Mouse (Mus musculus): ENCODE measurements around the gene Pfn3. TPM values are rescaled to one million over a fixed set of nuclear protein-coding genes. Genes with fewer than 3 reads are reported as not detected.

Gene Pfn3
- polyA plus RNA-seq, 2 experiments = not detected

- H3K4me2 ChIP-seq (ENCODE audit: low read depth) = no peak overlapping the region
- peaks cover 3% of the 10 kb centered on the region in 2 experiments; a peak in 3 of 4 replicates for H3K4me1 ChIP-seq (replicated peaks; ENCODE audit: control insufficient read depth in 2 of 2, insufficient read depth in 2 of 2, low read length in 1 of 2)
- H3K9ac ChIP-seq (replicated peaks) = no peak overlapping the region
- ATAC-seq (ENCODE audit: insufficient read depth) = no peak
- no peak overlapping the region for H3K27ac ChIP-seq
- no peak overlapping the region for H3K4me3 ChIP-seq (ENCODE audit: insufficient read depth in 1 of 2, low read depth in 2 of 2, low read length in 2 of 2)
- no peaks in the 10 kb centered on the region for H3K27me3 ChIP-seq (ENCODE audit: control insufficient read depth, insufficient read depth, low read length)
- WGBS (ENCODE audit: insufficient replicate concordance) = 65% methylated on average over 2 of the region's 2 CpGs
- no peak for DNase-seq (ENCODE audit: low read depth in 3 of 3, low spot score in 3 of 3)
- TF ChIP-seq EP300 (IDR thresholded peaks at IDR 0.05; ENCODE audit: low read depth) = no peak
- TF ChIP-seq CTCF (IDR thresholded peaks at IDR 0.05; ENCODE audit: low read depth) = no peak
- no peaks in the 10 kb centered on the region for H3K9me3 ChIP-seq (ENCODE audit: control insufficient read depth, low read length)
- H3K36me3 ChIP-seq (replicated peaks; ENCODE audit: control insufficient read depth, insufficient read depth, low read depth) = no peaks in the 10 kb centered on the region
Measured at GRCm38 (mm10) chr13:55375877-55376276, 39.2 kb downstream of the Pfn3 start.

- WGBS (ENCODE audit: insufficient replicate concordance) = 53% methylated on average over 6 of the region's 6 CpGs
- Histone ChIP-seq H3K4me2 (ENCODE audit: low read depth) (no peak overlapping the region), H3K27ac (no peak overlapping the region), H3K36me3 (replicated peaks; ENCODE audit: control insufficient read depth, insufficient read depth, low read depth) (no peaks in the 10 kb centered on the region), H3K27me3 (ENCODE audit: control insufficient read depth, insufficient read depth, low read length) (no peaks in the 10 kb centered on the region), H3K4me3 (ENCODE audit: insufficient read depth in 1 of 2, low read depth in 2 of 2, low read length in 2 of 2) (no peak overlapping the region), H3K9ac (replicated peaks) (no peak overlapping the region), H3K9me3 (ENCODE audit: control insufficient read depth, low read length) (no peaks in the 10 kb centered on the region), H3K4me1 (replicated peaks; ENCODE audit: control insufficient read depth in 2 of 2, insufficient read depth in 2 of 2, low read length in 1 of 2) (peaks cover 14 to 17% of the 10 kb centered on the region in 2 experiments)
- no peak for TF ChIP-seq CTCF (IDR thresholded peaks at IDR 0.05; ENCODE audit: low read depth)
- no peak for TF ChIP-seq EP300 (IDR thresholded peaks at IDR 0.05; ENCODE audit: low read depth)
- ATAC-seq (ENCODE audit: insufficient read depth) (no peak), DNase-seq (ENCODE audit: low read depth in 3 of 3, low spot score in 3 of 3) (no peak)
Measured at GRCm38 (mm10) chr13:55374206-55374924, 40.7 kb downstream of the Pfn3 start.

- Histone ChIP-seq H3K36me3 (replicated peaks; ENCODE audit: control insufficient read depth, insufficient read depth, low read depth) (no peaks in the 10 kb centered on the region), H3K9ac (replicated peaks) (no peak overlapping the region), H3K27me3 (ENCODE audit: control insufficient read depth, insufficient read depth, low read length) (no peaks in the 10 kb centered on the region), H3K4me2 (ENCODE audit: low read depth) (no peak overlapping the region), H3K4me1 (replicated peaks; ENCODE audit: control insufficient read depth in 2 of 2, insufficient read depth in 2 of 2, low read length in 1 of 2) (peaks cover 24 to 28% of the 10 kb centered on the region in 2 experiments), H3K4me3 (ENCODE audit: insufficient read depth in 1 of 2, low read depth in 2 of 2, low read length in 2 of 2) (no peak overlapping the region), H3K27ac (no peak overlapping the region), H3K9me3 (ENCODE audit: control insufficient read depth, low read length) (no peaks in the 10 kb centered on the region)
- no peak for TF ChIP-seq CTCF (IDR thresholded peaks at IDR 0.05; ENCODE audit: low read depth)
- no peak for TF ChIP-seq EP300 (IDR thresholded peaks at IDR 0.05; ENCODE audit: low read depth)
- DNase-seq (ENCODE audit: low read depth in 3 of 3, low spot score in 3 of 3) (no peak), ATAC-seq (ENCODE audit: insufficient read depth) (no peak)
- 40% methylated on average over 5 of the region's 5 CpGs for WGBS (ENCODE audit: insufficient replicate concordance)
Measured at GRCm38 (mm10) chr13:55371740-55372139, 43.3 kb downstream of the Pfn3 start.

- Histone ChIP-seq H3K9ac (replicated peaks) (no peak overlapping the region), H3K4me1 (replicated peaks; ENCODE audit: control insufficient read depth in 2 of 2, insufficient read depth in 2 of 2, low read length in 1 of 2) (peaks cover 24 to 28% of the 10 kb centered on the region in 2 experiments), H3K4me2 (ENCODE audit: low read depth) (peak overlapping the region; percentile 59), H3K9me3 (ENCODE audit: control insufficient read depth, low read length) (no peaks in the 10 kb centered on the region), H3K27me3 (ENCODE audit: control insufficient read depth, insufficient read depth, low read length) (no peaks in the 10 kb centered on the region), H3K4me3 (ENCODE audit: insufficient read depth in 1 of 2, low read depth in 2 of 2, low read length in 2 of 2) (no peak overlapping the region), H3K36me3 (replicated peaks; ENCODE audit: control insufficient read depth, insufficient read depth, low read depth) (no peaks in the 10 kb centered on the region), H3K27ac (no peak overlapping the region)
- no peak for ATAC-seq (ENCODE audit: insufficient read depth)
- TF ChIP-seq EP300 (IDR thresholded peaks at IDR 0.05; ENCODE audit: low read depth) (no peak), CTCF (IDR thresholded peaks at IDR 0.05; ENCODE audit: low read depth) (no peak)
- DNase-seq (ENCODE audit: low read depth in 3 of 3, low spot score in 3 of 3) = no peak
- 59% methylated on average over 8 of the region's 8 CpGs for WGBS (ENCODE audit: insufficient replicate concordance)
Measured at GRCm38 (mm10) chr13:55371007-55371681, 43.9 kb downstream of the Pfn3 start.

GRCm38 (mm10) chr13:55370234-55370633 lies 44.8 kb downstream of the Pfn3 start:
- no peaks in the 10 kb centered on the region for H3K9me3 ChIP-seq (ENCODE audit: control insufficient read depth, low read length)
- DNase-seq (ENCODE audit: low read depth in 3 of 3, low spot score in 3 of 3) = no peak
- TF ChIP-seq EP300 (IDR thresholded peaks at IDR 0.05; ENCODE audit: low read depth) (no peak), CTCF (IDR thresholded peaks at IDR 0.05; ENCODE audit: low read depth) (no peak)
- peak overlapping the region; percentile 59 for H3K4me2 ChIP-seq (ENCODE audit: low read depth)
- peak; percentile 20; the same call in 1 of the 2 replicates for ATAC-seq (ENCODE audit: insufficient read depth)
- no peaks in the 10 kb centered on the region for H3K36me3 ChIP-seq (replicated peaks; ENCODE audit: control insufficient read depth, insufficient read depth, low read depth)
- 30% methylated on average over 3 of the region's 3 CpGs for WGBS (ENCODE audit: insufficient replicate concordance)
- peaks cover 24 to 28% of the 10 kb centered on the region in 2 experiments for H3K4me1 ChIP-seq (replicated peaks; ENCODE audit: control insufficient read depth in 2 of 2, insufficient read depth in 2 of 2, low read length in 1 of 2)
- peak overlapping the region; percentile 31 to 44 for H3K4me3 ChIP-seq (ENCODE audit: insufficient read depth in 1 of 2, low read depth in 2 of 2, low read length in 2 of 2)
- H3K9ac ChIP-seq (replicated peaks) = peak overlapping the region; percentile 6; the same call in 1 of the 2 replicates
- no peak overlapping the region for H3K27ac ChIP-seq
- no peaks in the 10 kb centered on the region for H3K27me3 ChIP-seq (ENCODE audit: control insufficient read depth, insufficient read depth, low read length)

Data from liver, embryonic 14.5 days (tissue).